Mouse (Mus musculus): Measurements from ENCODE around the gene Gtf3a. TPM values are rescaled to one million over a fixed set of nuclear protein-coding genes. Genes with fewer than 3 reads are reported as not detected.
A peak's percentile ranks its signal among the peaks of the same experiment; 100 is the strongest.

The Gtf3a gene
- 37.0 and 40.8 TPM in 2 replicates for polyA plus RNA-seq (2012; ENCODE audit: insufficient read depth, insufficient read length, missing spikeins)

DNA sequence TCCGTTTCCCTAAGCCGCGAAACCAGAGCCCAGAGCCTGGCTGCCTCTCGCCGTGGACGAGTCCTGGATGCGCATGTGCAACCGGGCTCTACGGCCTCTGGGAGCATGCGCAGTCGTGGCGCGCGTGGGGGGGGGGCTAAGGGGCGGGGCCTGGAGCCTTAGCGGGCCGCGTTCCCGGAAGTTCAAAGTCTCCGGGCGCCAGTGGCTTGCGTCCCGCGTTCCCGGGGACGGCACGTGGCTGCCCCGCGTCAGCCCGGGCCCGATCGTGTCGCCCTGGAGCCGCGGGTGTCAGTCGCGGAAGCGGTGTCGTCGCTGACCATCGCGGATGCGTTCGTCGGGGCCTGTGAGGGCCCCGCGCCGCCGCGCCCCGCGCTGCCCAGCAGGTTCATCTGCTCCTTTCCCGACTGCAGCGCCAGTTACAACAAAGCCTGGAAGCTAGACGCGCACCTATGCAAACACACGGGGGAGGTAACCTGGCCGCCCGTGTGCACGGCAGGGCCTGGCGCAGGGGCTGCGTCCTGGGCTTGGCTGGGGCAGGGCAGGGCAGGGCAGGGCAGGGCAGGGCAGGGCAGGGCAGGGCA is at the start of gene Gtf3a:
Gtf3a (plus strand) TSS at position 150 of the 581 bp plus-strand sequence.
- peak within 1 kb of the TSS; percentile 98 for H3K27ac ChIP-seq (ENCODE audit: insufficient read depth, low read depth, low read length)
- H3K4me1 ChIP-seq (ENCODE audit: control insufficient read depth, insufficient read depth, low read length) = peaks cover 21% of the 10 kb centered on the region
- TF ChIP-seq CTCF (IDR thresholded peaks at IDR 0.05; ENCODE audit: low read depth, low read length) (no peak), POLR2A (IDR thresholded peaks at IDR 0.05; ENCODE audit: borderline replicate concordance, low read depth, low read length) (no peak)
- peak within 1 kb of the TSS; percentile 88 for H3K4me3 ChIP-seq (ENCODE audit: insufficient read depth, low read length)

DNA sequence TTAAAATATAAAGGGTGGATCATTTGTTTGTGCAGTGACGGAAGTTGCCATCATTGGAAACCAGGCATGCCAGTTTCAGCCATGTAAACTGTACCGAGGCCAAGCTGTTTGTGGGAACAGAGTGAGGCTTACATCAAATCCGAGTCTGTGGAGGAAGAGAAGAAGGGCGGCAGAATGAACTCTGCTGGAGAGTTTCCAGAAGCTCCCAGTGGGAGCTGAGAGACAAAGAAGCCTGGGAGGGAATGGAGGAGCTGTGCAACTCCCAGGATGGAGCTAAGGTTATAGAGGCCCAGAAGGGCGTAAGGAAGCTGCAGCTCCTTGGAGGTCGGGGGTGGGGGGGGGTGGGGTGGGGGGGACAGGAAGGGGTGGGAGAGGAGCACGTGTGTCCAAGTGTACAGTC is 48.1 kb upstream of the Gtf3a start:
- peaks cover 8% of the 10 kb centered on the region; the same call in 1 of the 2 replicates for H3K4me1 ChIP-seq (ENCODE audit: control insufficient read depth, insufficient read depth, low read length)
- H3K27ac ChIP-seq (ENCODE audit: insufficient read depth, low read depth, low read length) = no peak overlapping the region

DNA sequence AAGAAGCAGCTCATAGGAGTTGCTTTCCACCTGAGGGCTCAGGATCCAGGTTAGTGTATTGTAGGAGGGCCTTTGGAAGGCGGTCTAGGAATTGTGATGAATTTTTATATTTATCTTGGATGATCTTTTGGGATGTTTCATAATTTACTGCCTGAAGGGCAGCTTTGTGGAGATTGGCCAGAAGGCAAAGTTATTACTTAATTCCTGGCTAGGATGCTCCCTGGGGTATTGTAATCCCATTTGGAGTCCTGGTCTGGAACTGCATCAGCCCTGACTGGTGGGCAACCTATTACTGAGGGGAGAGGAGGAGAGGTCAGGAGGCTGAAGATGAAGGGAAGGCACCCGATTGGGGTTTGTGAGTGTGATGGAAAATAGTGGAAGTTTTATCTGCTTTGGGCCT is 47.0 kb upstream of the Gtf3a start:
- Histone ChIP-seq H3K4me1 (ENCODE audit: control insufficient read depth, insufficient read depth, low read length) (peaks cover 8% of the 10 kb centered on the region; the same call in 1 of the 2 replicates), H3K4me3 (ENCODE audit: insufficient read depth, low read length) (no peak overlapping the region), H3K27ac (ENCODE audit: insufficient read depth, low read depth, low read length) (no peak overlapping the region)
- TF ChIP-seq CTCF (IDR thresholded peaks at IDR 0.05; ENCODE audit: low read depth, low read length) (no peak), POLR2A (IDR thresholded peaks at IDR 0.05; ENCODE audit: borderline replicate concordance, low read depth, low read length) (no peak)

More for the DNA sequence above, 48.1 kb upstream of the Gtf3a start:
- H3K4me3 ChIP-seq (ENCODE audit: insufficient read depth, low read length) = no peak overlapping the region
- TF ChIP-seq POLR2A (IDR thresholded peaks at IDR 0.05; ENCODE audit: borderline replicate concordance, low read depth, low read length) (no peak), CTCF (IDR thresholded peaks at IDR 0.05; ENCODE audit: low read depth, low read length) (no peak)

DNA sequence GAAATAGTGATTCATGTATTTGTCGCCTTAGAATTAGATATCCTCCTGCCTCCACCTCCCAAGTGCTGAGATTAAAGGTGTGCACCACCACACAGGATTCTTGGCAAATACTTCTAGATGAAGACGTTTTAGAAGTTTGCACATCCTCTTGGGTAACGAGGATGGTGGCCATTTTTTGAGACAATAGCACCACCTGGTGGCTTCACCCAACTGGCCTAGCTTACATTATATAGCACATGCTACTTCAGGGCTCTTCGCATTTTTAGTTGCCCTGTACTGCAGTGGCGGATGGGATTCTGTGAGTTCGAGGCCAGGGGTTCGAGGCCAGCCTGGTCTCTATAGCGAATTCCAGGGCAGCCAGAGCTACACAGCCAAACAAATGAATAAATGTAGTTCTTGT is 44.1 kb upstream of the Gtf3a start:
- no peak overlapping the region for H3K4me3 ChIP-seq (ENCODE audit: insufficient read depth, low read length)
- TF ChIP-seq CTCF (IDR thresholded peaks at IDR 0.05; ENCODE audit: low read depth, low read length) (no peak), POLR2A (IDR thresholded peaks at IDR 0.05; ENCODE audit: borderline replicate concordance, low read depth, low read length) (no peak)
- H3K4me1 ChIP-seq (ENCODE audit: control insufficient read depth, insufficient read depth, low read length) = no peaks in the 10 kb centered on the region

DNA sequence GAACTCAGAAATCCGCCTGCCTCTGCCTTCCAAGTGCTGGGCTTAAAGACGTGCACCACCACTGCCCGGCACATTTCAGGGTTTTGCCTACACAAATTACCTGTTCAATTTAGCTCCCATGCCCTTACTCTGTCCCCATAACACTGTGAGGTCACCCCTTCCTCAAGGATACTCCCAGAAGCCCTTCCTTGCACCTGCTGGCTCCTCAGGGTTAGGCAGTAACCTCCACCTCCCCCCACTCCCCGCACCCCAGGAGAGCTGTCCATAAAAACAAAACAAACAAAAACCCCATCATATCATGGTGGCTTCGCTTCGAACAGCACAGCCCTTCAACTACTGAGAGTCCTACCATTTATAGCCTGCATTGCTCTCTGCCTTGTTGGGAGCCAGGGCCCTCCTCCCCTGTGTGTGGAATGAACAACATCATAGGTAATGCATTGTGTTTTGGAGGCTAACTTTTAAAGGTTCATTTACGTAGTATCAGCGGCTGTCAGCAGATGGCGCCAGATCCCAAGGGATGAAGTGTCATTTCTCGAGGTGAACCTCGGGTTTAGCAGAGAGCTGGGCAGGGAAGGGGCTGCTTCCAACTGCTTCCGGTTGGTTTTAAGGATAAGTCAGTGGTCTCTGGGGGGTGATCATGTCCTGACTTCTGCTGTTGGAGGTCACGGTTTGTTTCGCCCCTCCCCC is 42.8 kb upstream of the Gtf3a start:
- H3K4me3 ChIP-seq (ENCODE audit: insufficient read depth, low read length) = no peak overlapping the region

More for the DNA sequence above, 44.1 kb upstream of the Gtf3a start:
- H3K27ac ChIP-seq (ENCODE audit: insufficient read depth, low read depth, low read length) = no peak overlapping the region

DNA sequence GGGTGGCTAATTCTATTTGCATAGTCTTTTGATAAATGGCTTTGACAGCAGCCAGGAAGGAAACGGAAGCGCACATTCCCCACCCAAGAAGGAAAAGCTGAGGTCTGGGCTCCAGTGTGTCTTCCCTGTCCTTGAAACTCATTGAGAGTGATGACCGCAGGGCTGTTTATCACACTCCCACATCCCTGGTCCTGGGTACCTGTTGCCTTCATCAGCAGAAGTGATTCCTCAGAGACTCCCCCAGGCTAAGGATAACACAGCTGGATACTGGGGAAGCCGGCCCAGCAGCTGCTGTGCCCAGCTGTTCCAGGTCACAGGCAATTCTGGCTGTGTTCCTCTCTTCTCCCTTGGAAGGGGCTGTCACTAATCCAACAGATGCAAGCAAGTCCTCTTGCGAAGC is 40.9 kb upstream of the Gtf3a start:
- TF ChIP-seq CTCF (IDR thresholded peaks at IDR 0.05; ENCODE audit: low read depth, low read length) = no peak
- no peak for TF ChIP-seq POLR2A (IDR thresholded peaks at IDR 0.05; ENCODE audit: borderline replicate concordance, low read depth, low read length)
- no peaks in the 10 kb centered on the region for H3K4me1 ChIP-seq (ENCODE audit: control insufficient read depth, insufficient read depth, low read length)
- no peak overlapping the region for H3K27ac ChIP-seq (ENCODE audit: insufficient read depth, low read depth, low read length)
- H3K4me3 ChIP-seq (ENCODE audit: insufficient read depth, low read length) = no peak overlapping the region

More for the DNA sequence above, 42.8 kb upstream of the Gtf3a start:
- no peaks in the 10 kb centered on the region for H3K4me1 ChIP-seq (ENCODE audit: control insufficient read depth, insufficient read depth, low read length)
- H3K27ac ChIP-seq (ENCODE audit: insufficient read depth, low read depth, low read length) = no peak overlapping the region
- TF ChIP-seq CTCF (IDR thresholded peaks at IDR 0.05; ENCODE audit: low read depth, low read length) (peak; percentile 57), POLR2A (IDR thresholded peaks at IDR 0.05; ENCODE audit: borderline replicate concordance, low read depth, low read length) (no peak)

DNA sequence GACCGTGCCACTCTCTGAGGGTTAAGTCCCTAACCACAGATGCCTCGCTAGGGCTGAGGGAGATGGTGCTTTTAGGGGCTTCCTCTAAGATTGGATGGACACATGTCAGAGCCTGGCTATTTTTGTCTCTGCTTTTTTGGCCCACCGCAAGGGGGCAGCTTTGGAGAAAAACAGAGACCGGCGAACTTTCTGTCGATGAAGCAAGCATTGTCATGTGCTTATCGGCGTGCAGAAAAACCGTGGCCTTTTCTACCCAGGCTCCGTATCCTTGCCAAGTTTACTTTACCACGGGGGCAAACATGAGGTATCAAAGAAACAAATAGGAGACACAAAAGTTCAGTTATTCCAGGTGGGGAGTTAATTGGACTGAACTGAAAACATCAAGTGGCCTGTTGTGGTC is 39.8 kb upstream of the Gtf3a start:
- no peak overlapping the region for H3K4me3 ChIP-seq (ENCODE audit: insufficient read depth, low read length)
- H3K27ac ChIP-seq (ENCODE audit: insufficient read depth, low read depth, low read length) = no peak overlapping the region
- H3K4me1 ChIP-seq (ENCODE audit: control insufficient read depth, insufficient read depth, low read length) = no peaks in the 10 kb centered on the region
- TF ChIP-seq POLR2A (IDR thresholded peaks at IDR 0.05; ENCODE audit: borderline replicate concordance, low read depth, low read length) (no peak), CTCF (IDR thresholded peaks at IDR 0.05; ENCODE audit: low read depth, low read length) (no peak)

DNA sequence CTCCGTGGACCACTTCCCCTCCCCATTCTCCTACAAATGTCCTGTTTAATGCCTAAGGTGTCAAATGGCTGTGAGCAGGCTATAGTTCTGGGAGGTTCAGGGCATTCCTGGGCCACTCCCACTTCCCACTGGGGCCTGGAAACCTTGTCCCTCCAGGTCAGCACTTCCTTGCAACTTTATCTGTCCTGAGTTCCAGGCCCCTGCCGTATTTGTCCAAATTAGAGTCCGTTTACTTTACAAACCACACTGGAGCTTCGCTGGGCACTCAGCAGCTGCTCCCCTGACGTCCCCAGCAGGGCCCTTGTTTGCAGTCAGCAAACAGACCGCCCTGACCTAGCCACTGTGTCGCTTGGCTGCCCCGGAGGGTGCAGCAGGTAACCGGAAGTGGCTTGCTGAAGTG is 36.3 kb upstream of the Gtf3a start:
- Histone ChIP-seq H3K4me3 (ENCODE audit: insufficient read depth, low read length) (no peak overlapping the region), H3K4me1 (ENCODE audit: control insufficient read depth, insufficient read depth, low read length) (no peaks in the 10 kb centered on the region), H3K27ac (ENCODE audit: insufficient read depth, low read depth, low read length) (no peak overlapping the region)
- TF ChIP-seq POLR2A (IDR thresholded peaks at IDR 0.05; ENCODE audit: borderline replicate concordance, low read depth, low read length) (no peak), CTCF (IDR thresholded peaks at IDR 0.05; ENCODE audit: low read depth, low read length) (no peak)

DNA sequence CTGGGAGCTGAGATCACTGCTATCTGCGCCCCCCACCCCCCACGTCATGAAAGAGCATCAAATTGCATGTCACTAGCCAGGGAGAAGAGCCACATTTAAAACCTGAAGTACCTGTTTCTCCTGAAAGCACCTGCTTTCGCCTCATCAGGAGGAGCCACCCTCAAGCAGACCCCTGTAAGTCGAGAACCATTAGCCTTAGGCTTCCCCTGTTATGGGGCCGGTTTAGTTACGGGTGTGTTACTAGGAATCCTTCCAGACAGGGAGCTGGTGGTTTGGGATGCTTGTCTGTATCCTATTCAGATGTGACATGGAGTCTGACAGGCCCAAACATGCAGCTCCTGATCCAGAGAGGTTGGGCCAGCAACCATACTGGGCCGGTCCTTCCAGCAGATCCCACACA is 35.1 kb upstream of the Gtf3a start:
- Histone ChIP-seq H3K27ac (ENCODE audit: insufficient read depth, low read depth, low read length) (no peak overlapping the region), H3K4me1 (ENCODE audit: control insufficient read depth, insufficient read depth, low read length) (no peaks in the 10 kb centered on the region), H3K4me3 (ENCODE audit: insufficient read depth, low read length) (no peak overlapping the region)
- TF ChIP-seq POLR2A (IDR thresholded peaks at IDR 0.05; ENCODE audit: borderline replicate concordance, low read depth, low read length) = no peak
- TF ChIP-seq CTCF (IDR thresholded peaks at IDR 0.05; ENCODE audit: low read depth, low read length) = no peak

DNA sequence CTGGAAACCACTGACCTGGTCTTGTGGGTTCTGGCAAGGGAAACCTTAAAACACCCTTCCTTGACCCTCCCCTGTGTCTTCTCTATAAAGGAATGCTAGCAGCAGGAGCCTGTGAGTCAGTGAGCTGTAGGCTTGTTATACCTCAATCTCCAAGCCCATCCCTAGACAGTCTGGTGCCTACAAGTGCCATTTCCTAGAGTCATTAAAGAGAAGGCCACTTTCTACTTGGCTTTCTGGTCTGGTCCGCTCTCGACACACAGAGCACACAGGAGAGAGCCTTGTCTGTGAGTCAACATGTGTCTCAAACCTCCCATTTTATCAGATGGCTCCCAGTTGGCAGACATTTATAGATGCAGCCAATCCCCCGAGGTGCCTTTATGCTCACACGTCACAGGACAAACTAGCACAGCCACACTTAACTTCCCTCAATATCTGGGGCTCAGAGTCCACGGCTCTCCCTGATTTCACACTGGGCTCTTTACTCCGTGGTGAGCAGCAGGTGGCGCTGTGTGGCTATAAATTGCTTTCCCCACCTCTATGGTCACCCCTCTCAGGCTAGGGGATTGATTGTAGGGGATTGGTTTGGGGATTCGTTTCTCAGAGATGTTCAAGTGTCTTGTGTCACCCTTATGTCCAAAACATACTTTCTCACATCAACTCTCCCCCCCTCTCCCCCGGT is 34.2 kb upstream of the Gtf3a start:
- H3K27ac ChIP-seq (ENCODE audit: insufficient read depth, low read depth, low read length) = no peak overlapping the region
- TF ChIP-seq CTCF (IDR thresholded peaks at IDR 0.05; ENCODE audit: low read depth, low read length) (peak; percentile 79), POLR2A (IDR thresholded peaks at IDR 0.05; ENCODE audit: borderline replicate concordance, low read depth, low read length) (no peak)
- H3K4me1 ChIP-seq (ENCODE audit: control insufficient read depth, insufficient read depth, low read length) = no peaks in the 10 kb centered on the region
- no peak overlapping the region for H3K4me3 ChIP-seq (ENCODE audit: insufficient read depth, low read length)

Data from bone marrow macrophage, adult 2 months (primary cell).